Mouse (Mus musculus): ENCODE results near the gene Foxm1.

DNA sequence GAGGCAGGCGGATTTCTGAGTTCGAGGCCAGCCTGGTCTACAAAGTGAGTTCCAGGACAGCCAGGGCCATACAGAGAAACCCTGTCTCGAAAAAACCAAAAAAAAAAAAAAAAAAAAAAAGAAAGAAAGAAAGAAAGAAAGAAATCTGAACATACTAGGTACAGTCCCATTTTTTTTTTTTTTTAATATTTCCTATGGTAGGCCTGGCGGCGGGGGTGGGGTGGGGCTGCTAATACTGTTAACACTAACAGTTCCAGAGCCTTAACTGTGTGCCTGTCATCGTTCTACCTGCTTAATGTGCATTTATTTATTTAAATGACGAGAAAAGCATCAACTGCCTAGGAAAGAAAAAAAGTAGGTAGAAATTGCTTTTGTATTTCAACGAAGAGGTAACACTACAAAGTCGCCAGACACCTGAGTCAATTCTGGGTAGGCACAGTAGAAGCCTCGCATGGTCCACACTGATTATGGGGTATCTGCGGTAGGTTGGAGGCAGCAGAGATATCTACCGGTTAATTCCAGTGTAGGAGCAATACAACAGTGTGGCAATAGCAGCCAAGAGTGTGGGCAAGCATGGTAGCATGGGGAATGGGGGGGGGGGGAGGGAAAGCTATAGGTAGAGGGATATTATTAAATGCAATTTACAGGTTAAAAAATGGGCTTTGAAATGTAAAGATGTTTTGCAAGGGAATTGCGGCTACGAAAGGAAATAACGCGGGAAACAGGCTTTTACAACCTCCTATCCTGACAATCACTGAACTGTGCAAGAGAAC lies 60.9 kb downstream of the Foxm1 start:
- TF ChIP-seq TAL1 (IDR thresholded peaks at IDR 0.05; ENCODE audit: low read length) (peak; percentile 14; the same call in 1 of the 3 replicates), GATA1 (IDR thresholded peaks at IDR 0.05; ENCODE audit: low read length) (no peak)
